Mouse (Mus musculus) embryonic fibroblast, embryonic 13.5 days (primary cell): ENCODE measurements around the gene Cops3.

ENCODE experiments used
- CTCF ChIP-seq: IDR thresholded peaks from 2 replicates; pipeline ENCODE4 v1.5.1; 2011; ENCODE audit warnings: mild to moderate bottlenecking, control low read depth, low read length, moderate library complexity, borderline replicate concordance; ENCODE audit not compliant: insufficient read depth
- POLR2A ChIP-seq: IDR thresholded peaks from 2 replicates; pipeline ENCODE4 v1.6.1; 2011; ENCODE audit warnings: low read depth, mild to moderate bottlenecking, control low read depth, low read length, moderate library complexity

- TF ChIP-seq POLR2A (no peak), CTCF (no peak)
Observed at GRCm38 (mm10) chr11:59886952-59887351, 47.3 kb upstream of the Cops3 start.
